Mouse (Mus musculus) embryonic stem cell, embryonic (primary cell): Measurements from ENCODE around the gene Susd6.
"Not testable (repeated sequence)": the region's sequence is repeated elsewhere in the genome, so short reads cannot be mapped to it uniquely, and the experiment has no call there.

Experiments used
- CTCF ChIA-PET, 4 experiments: fragments of 300-600 bp in 2 of 4; fragments of 350-600 bp in 2 of 4; sonication (Branson Sonifier 250); formaldehyde crosslinking; loops; one replicate each; lab custom pipeline; 2022; ENCODE audit warnings: inconsistent platforms in 2 of 4; lab: Charles Lee
- POLR2A ChIA-PET, 4 experiments: fragments of 300-600 bp in 2 of 4; fragments of 350-600 bp in 2 of 4; sonication (Branson Sonifier 250); formaldehyde crosslinking; loops; one replicate each; lab custom pipeline; 2022; ENCODE audit warnings: antibody characterized with exemption in 4 of 4, inconsistent platforms in 1 of 4; lab: Charles Lee

Susd6 gene

DNA sequence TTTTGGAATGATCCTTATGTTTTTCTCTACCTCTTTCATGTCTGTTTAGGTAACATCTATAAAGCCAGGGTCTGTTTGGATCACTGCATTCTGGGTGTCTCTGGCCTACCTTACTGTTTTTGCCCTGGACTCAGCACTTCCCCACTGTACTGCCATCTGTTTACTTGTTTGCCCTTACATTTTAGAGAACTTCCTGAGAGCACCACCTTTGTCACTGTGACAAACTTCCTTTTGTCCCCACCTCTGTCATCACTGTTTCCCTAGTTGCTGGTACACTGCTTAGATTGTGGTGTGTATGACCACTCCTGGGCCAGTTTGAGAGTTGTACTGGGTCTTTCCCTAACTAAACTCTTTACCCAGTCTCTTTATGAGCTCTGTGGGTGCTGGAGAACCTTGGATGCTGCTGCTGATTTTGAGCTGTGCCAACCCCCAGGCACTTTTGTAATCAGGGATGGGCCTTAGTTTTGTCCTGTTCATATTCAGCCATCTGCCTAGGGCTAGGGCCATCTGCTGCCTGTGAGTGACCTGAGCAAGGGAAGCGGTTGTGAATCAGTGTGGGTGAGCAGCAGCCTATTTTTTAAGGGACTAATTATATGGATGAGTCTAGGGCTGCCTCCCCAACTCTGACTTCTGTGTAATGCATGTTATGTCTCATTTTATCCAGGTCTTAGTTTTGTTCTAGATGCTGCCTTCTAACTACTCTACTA is 26.2 kb downstream of the Susd6 start:
- POLR2A ChIA-PET = interaction anchor here in 2 of 4 experiments (0.9 to 3.8 kb wide), 5 partner anchors 8 to 69 kb away, joined by 3 to 13 read pairs (median 4); no protein-coding TSS in a partner anchor
- CTCF ChIA-PET = interaction anchor here in 1 of 4 experiments (1.2 kb wide), 1 partner anchor 79 kb away, joined by 3 read pairs; no protein-coding TSS in a partner anchor

GRCm38 (mm10) chr12:80817697-80818235 is 27.5 kb downstream of the Susd6 start:
- ChIA-PET POLR2A (interaction anchor here in 3 of 4 experiments (0.5 to 1.1 kb wide), 4 partner anchors 14 to 68 kb away, joined by 3 to 4 read pairs (median 4); no protein-coding TSS in a partner anchor), CTCF (no interaction called here)

DNA sequence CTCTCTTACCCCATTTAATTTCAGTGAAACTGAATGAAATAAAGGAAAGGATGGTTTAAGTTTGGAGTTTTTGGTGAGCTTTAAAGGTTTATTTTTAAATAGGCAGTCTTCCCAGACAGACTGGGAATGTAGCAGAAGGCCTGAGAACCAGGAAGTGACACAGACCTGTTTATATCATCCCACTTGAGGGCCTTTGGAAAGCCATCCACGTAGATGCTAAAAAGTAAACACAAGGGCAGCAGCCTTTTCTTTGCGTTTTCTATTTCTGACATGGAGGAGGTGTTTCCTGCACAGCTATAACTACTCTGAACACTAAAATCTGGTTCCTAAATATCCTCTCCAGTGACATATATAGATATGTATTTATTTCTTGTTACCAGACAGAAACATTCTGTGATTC is 28.7 kb downstream of the Susd6 start:
- CTCF ChIA-PET, POLR2A ChIA-PET: not testable (repeated sequence)

DNA sequence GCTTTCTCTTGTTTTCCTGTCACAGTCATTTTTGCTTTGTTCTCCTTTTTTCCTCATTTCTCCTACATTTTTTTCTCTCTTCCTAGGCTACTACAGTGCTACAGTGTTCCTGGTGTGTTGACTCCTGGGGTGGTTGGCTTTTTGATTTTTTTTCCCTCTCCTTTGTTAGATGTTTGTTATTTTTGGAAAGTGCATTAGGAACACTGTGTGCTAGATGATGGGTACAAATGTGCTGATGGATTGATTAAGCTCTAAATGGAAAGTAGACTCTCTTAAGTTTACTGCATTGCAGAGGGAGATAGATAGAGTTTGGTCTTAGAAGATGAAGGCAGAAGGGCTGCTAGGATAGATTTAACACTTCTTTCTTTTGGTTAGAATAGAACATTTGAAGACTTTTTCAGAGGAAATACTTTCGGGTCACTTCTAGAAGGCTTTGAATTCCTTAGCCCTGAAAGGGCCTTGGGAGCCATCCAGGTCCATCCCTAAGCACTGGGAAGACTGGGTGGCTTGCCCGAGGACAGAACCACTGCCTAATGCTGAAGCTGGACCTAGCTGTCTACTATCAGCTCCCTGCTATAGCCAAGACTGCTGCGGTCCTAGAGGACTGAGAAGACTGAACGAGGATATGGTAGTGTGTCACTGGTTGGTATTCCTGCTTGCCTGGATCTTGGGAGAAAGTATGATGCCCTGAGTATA is 31.1 kb downstream of the Susd6 start:
- POLR2A ChIA-PET = interaction anchor here in 2 of 4 experiments (0.9 to 1.1 kb wide), 4 partner anchors 8 to 124 kb away, joined by 3 to 5 read pairs (median 4); partner anchors contain the start of gene Srsf5 (in 1 of the 2)
- CTCF ChIA-PET = no interaction called here

DNA sequence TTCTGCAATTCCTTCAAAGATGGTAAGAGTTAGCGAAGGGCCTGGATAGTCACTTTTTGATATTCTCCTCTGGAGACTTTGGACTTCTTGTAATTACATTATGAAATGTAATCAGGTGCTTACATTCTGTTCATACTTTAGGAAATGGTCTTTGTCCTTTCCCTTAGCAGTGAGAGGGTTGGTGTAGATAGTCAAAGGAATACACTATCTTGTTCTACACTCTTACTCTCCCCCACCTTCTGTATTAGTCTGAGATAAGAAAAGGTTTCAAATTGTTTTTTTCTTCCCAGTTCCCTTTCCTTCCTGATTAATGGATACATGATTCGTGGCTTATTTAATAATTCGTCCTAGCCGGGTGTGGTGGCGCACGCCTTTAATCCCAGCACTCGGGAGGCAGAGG is 32.2 kb downstream of the Susd6 start:
- POLR2A ChIA-PET = no interaction called here
- CTCF ChIA-PET = no interaction called here

GRCm38 (mm10) chr12:80824202-80824601 is 33.9 kb downstream of the Susd6 start:
- POLR2A ChIA-PET = interaction anchor here in 1 of 4 experiments (0.8 to 1.8 kb wide), 3 partner anchors 8 to 23 kb away, joined by 3 to 5 read pairs (median 4); no protein-coding TSS in a partner anchor
- CTCF ChIA-PET = interaction anchor here in 1 of 4 experiments (1.3 kb wide), 1 partner anchor 71 kb away, joined by 3 read pairs; no protein-coding TSS in a partner anchor

DNA sequence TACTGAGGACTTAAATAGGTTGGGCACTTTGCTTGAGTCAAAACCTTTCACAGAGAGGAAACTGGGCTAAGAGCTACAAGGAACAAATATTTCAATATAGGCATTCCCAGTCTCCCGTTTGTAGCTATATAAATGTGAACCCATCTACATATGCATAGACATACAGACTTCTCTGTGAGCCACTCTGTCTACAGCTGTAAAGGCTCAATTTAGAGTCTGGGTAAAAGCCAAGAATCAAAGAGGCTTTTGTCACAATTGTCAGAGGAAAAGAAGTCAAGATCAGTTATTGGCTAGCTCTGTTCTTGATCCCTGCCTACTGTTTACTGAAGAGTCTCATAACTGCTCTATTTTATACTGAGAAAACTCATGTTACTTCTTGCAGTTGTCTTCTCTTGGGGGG is 36.1 kb downstream of the Susd6 start:
- CTCF ChIA-PET = interaction anchor here in 3 of 4 experiments (0.5 to 0.8 kb wide), 3 partner anchors 69 to 851 kb away, joined by 3 to 5 read pairs (median 3); no protein-coding TSS in a partner anchor
- POLR2A ChIA-PET = interaction anchor here in 2 of 4 experiments (0.6 to 2.4 kb wide), 6 partner anchors 9 to 92 kb away, joined by 3 to 13 read pairs (median 4); no protein-coding TSS in a partner anchor

GRCm38 (mm10) chr12:80827464-80828015 is 37.2 kb downstream of the Susd6 start:
- CTCF ChIA-PET = interaction anchor here in 3 of 4 experiments (0.6 to 1.7 kb wide), 6 partner anchors 8 to 139 kb away, joined by 3 to 4 read pairs (median 4); no protein-coding TSS in a partner anchor
- POLR2A ChIA-PET = interaction anchor here (0.6 to 2.4 kb wide), 13 partner anchors 8 to 1032 kb away, joined by 3 to 13 read pairs (median 4); no protein-coding TSS in a partner anchor

- CTCF ChIA-PET = interaction anchor here in 2 of 4 experiments (1.0 to 1.7 kb wide), 4 partner anchors 8 to 67 kb away, joined by 3 to 4 read pairs (median 4); no protein-coding TSS in a partner anchor
- POLR2A ChIA-PET = interaction anchor here (0.6 to 1.3 kb wide), 9 partner anchors 11 to 1031 kb away, joined by 3 to 5 read pairs (median 3); no protein-coding TSS in a partner anchor
These were observed 37.7 kb downstream of the Susd6 start for GRCm38 (mm10) chr12:80828020-80828419.

- CTCF ChIA-PET = interaction anchor here in 1 of 4 experiments (1.5 kb wide), 1 partner anchor 60 kb away, joined by 4 read pairs; no protein-coding TSS in a partner anchor
These were observed 38.6 kb downstream of the Susd6 start for GRCm38 (mm10) chr12:80828951-80829350.

DNA sequence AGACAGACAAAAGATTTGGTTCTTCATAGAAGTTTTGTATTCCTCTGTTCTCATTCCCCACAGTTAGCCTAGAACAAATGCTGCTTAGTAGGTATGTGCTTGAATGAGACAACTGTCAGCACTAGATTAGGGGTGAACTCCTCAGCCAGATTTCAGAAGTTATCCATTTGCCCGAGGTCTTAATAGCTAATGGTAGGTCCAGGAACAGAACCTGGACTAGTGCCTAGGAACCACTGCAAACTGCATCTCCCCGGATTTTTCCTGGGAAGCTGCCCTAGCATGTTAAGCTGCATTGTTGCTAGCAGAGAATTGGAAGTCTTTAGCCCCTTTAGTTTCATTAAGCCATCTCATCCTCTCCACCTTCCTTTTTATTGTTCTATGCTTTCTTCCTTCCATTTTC is 39.9 kb downstream of the Susd6 start:
- POLR2A ChIA-PET = interaction anchor here in 3 of 4 experiments (0.5 to 1.3 kb wide), 4 partner anchors 10 to 1591 kb away, joined by 3 to 5 read pairs (median 4); no protein-coding TSS in a partner anchor
- CTCF ChIA-PET = interaction anchor here in 1 of 4 experiments (1.1 kb wide), 1 partner anchor 65 kb away, joined by 4 read pairs; no protein-coding TSS in a partner anchor

More at GRCm38 (mm10) chr12:80828951-80829350, 38.6 kb downstream of the Susd6 start:
- POLR2A ChIA-PET = interaction anchor here in 2 of 4 experiments (1.1 to 1.3 kb wide), 2 partner anchors 15 to 23 kb away, joined by 3 to 4 read pairs; no protein-coding TSS in a partner anchor

- ChIA-PET CTCF (interaction anchor here in 1 of 4 experiments (1.1 kb wide), 1 partner anchor 64 kb away, joined by 4 read pairs; no protein-coding TSS in a partner anchor), POLR2A (interaction anchor here in 3 of 4 experiments (0.5 to 1.3 kb wide), 4 partner anchors 10 to 1591 kb away, joined by 3 to 5 read pairs (median 4); no protein-coding TSS in a partner anchor)
These were observed 40.5 kb downstream of the Susd6 start for GRCm38 (mm10) chr12:80830820-80831219.

- ChIA-PET CTCF (no interaction called here), POLR2A (interaction anchor here in 1 of 4 experiments (2.1 kb wide), 1 partner anchor 9 kb away, joined by 5 read pairs; no protein-coding TSS in a partner anchor)
These were observed 42.0 kb downstream of the Susd6 start for GRCm38 (mm10) chr12:80832313-80832712.

GRCm38 (mm10) chr12:80833541-80833940 is 43.2 kb downstream of the Susd6 start:
- POLR2A ChIA-PET = interaction anchor here in 2 of 4 experiments (0.6 to 2.1 kb wide), 4 partner anchors 10 to 99 kb away, joined by 3 to 5 read pairs (median 3); no protein-coding TSS in a partner anchor

DNA sequence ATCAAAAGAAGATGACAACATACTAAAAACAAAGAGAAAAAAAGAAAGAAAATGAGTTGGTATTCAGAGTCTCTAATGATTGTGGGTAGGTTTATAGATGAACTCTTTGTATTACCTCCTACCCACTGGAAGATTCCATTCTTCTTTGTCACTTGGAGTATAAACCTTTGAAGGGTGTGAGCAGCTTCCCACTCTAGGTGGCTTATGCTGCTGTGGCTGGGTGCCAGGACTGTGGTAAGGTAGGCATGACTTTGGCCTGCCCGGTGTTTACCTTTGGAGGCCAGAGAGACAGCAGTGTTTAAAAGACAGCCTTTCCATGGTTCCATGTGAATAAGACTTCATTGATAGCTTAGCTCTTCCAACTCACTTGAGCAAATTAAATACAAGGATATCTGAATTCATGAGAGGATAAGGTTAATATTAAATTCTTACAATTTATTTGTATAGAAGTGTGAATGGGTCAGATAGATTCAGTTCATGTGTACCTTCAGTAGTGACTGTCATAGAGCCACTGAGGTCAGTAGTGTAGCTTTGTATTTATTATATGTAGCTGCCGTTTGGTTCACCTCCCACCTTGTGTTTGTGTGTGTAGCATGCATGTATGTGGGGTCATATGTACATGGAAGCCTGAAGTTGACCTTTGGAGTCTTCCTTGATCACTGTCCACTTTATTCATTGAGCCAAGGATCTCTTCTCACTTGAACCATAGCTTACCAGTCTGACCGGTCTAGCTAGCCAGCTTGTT is 44.0 kb downstream of the Susd6 start:
- ChIA-PET POLR2A (interaction anchor here in 2 of 4 experiments (0.6 to 1.2 kb wide), 4 partner anchors 11 to 105 kb away, joined by 3 read pairs; no protein-coding TSS in a partner anchor), CTCF (interaction anchor here in 3 of 4 experiments (0.5 to 1.6 kb wide), 3 partner anchors 57 to 106 kb away, joined by 4 to 6 read pairs (median 4); no protein-coding TSS in a partner anchor)

More at GRCm38 (mm10) chr12:80833541-80833940, 43.2 kb downstream of the Susd6 start:
- CTCF ChIA-PET = interaction anchor here in 2 of 4 experiments (0.5 to 1.6 kb wide), 2 partner anchors 62 to 105 kb away, joined by 4 to 6 read pairs; no protein-coding TSS in a partner anchor

- CTCF ChIA-PET = interaction anchor here in 1 of 4 experiments (1.6 kb wide), 1 partner anchor 60 kb away, joined by 6 read pairs; no protein-coding TSS in a partner anchor
These were observed 44.7 kb downstream of the Susd6 start for GRCm38 (mm10) chr12:80834901-80835570.

More at GRCm38 (mm10) chr12:80834901-80835570, 44.7 kb downstream of the Susd6 start:
- POLR2A ChIA-PET = interaction anchor here in 2 of 4 experiments (0.8 to 1.1 kb wide), 3 partner anchors 8 to 104 kb away, joined by 3 read pairs; no protein-coding TSS in a partner anchor
